In genomic region chr12:65425440-65425839, GRCm38 (mm10) we compare ENCODE assay signal across 16 mouse cellular contexts.
"Had no signal": no experiment of that assay in that cellular context is flagged by ENCODE, and none has a peak within 500 bp of the region (broad histone marks: within the 10 kb centered on the region; RNA-seq: fewer than 3 reads in every experiment).

No protein-coding gene starts in this region.

- H3K4me1 ChIP-seq: neural tube, embryonic 12.5 days; neural tube, embryonic 15.5 days; stomach, embryonic 15.5 days had no signal

- DNase-seq: retina, postnatal 1 day; right cerebral cortex, postnatal 14 days; right cerebral cortex, postnatal 25 days; right cerebral cortex, postnatal 4 days; spleen, adult 18-20 months; thymus, adult 18-20 months; thymus, adult 2 months; thymus, postnatal 14 days; thymus, postnatal 25 days; thymus, postnatal 36 days; thymus, postnatal 4 days had no signal

- H3K4me3 ChIP-seq: neural tube, embryonic 12.5 days; neural tube, embryonic 13.5 days; neural tube, embryonic 15.5 days; stomach, embryonic 15.5 days had no signal

- H3K27me3 ChIP-seq: neural tube, embryonic 12.5 days; neural tube, embryonic 13.5 days; neural tube, embryonic 15.5 days; stomach, embryonic 15.5 days had no signal

- H3K27ac ChIP-seq: neural tube, embryonic 12.5 days; neural tube, embryonic 13.5 days; neural tube, embryonic 15.5 days; stomach, embryonic 15.5 days; stomach, postnatal 0 days had no signal

- H3K9me3 ChIP-seq: neural tube, embryonic 12.5 days; neural tube, embryonic 13.5 days; neural tube, embryonic 15.5 days; stomach, embryonic 15.5 days had no signal

- H3K36me3 ChIP-seq: neural tube, embryonic 12.5 days; neural tube, embryonic 13.5 days; neural tube, embryonic 15.5 days; stomach, embryonic 15.5 days had no signal

- H3K9ac ChIP-seq: neural tube, embryonic 12.5 days; neural tube, embryonic 13.5 days; neural tube, embryonic 15.5 days; stomach, embryonic 15.5 days had no signal
